Mouse (Mus musculus): ENCODE measurements around the gene Gm11042. TPM values are rescaled to one million over a fixed set of nuclear protein-coding genes. Genes with fewer than 3 reads are reported as not detected.

Gm11042 gene
- polyA plus RNA-seq (2015; fragmentation: Nextera tagmentation; extraction: Ambion mirVana) = not detected in 2 replicates

GRCm38 (mm10) chr12:74316344-74316973 is at the start of gene Gm11042:
Gene Gm11042, minus strand, starts transcription at chr12:74316394.
- Histone ChIP-seq H3K36me3 (ENCODE audit: control insufficient read depth, insufficient read depth) (no peaks in the 10 kb centered on the region), H3K27ac (ENCODE audit: low read length) (peak within 1 kb of the TSS; percentile 78), H3K27me3 (replicated peaks; ENCODE audit: control insufficient read depth, insufficient read depth, low read length) (no peaks in the 10 kb centered on the region), H3K9me3 (ENCODE audit: control insufficient read depth, low read length) (no peaks in the 10 kb centered on the region), H3K4me3 (replicated peaks; ENCODE audit: low read length) (peak within 1 kb of the TSS; percentile 49), H3K9ac (replicated peaks; ENCODE audit: low read depth, low read length) (peak within 1 kb of the TSS; percentile 55), H3K4me1 (replicated peaks; ENCODE audit: control insufficient read depth, insufficient read depth, low read length) (0 out of 2 replicates have a peak, but pooled peaks cover 2% of the 10 kb centered on the region), H3K4me2 (ENCODE audit: low read length) (peak within 1 kb of the TSS; percentile 64)
- WGBS = 27% methylated on average over 15 of the region's 18 CpGs
- ATAC-seq = peak; percentile 75

GRCm38 (mm10) chr12:74364477-74364876 is 48.3 kb upstream of the Gm11042 start:
- H3K9ac ChIP-seq (replicated peaks; ENCODE audit: low read depth, low read length) = no peak overlapping the region
- ATAC-seq = no peak
- H3K36me3 ChIP-seq (ENCODE audit: control insufficient read depth, insufficient read depth) = no peaks in the 10 kb centered on the region
- no peak overlapping the region for H3K27ac ChIP-seq (ENCODE audit: low read length)
- no peaks in the 10 kb centered on the region for H3K27me3 ChIP-seq (replicated peaks; ENCODE audit: control insufficient read depth, insufficient read depth, low read length)
- H3K4me1 ChIP-seq (replicated peaks; ENCODE audit: control insufficient read depth, insufficient read depth, low read length) = no peaks in the 10 kb centered on the region
- H3K9me3 ChIP-seq (ENCODE audit: control insufficient read depth, low read length) = no peaks in the 10 kb centered on the region
- no peak overlapping the region for H3K4me3 ChIP-seq (replicated peaks; ENCODE audit: low read length)
- no peak overlapping the region for H3K4me2 ChIP-seq (ENCODE audit: low read length)
- WGBS = 95% methylated on average over 7 of the region's 7 CpGs

- H3K4me1 ChIP-seq (replicated peaks; ENCODE audit: control insufficient read depth, insufficient read depth, low read length) = no peaks in the 10 kb centered on the region
- no peak for ATAC-seq
- H3K27me3 ChIP-seq (replicated peaks; ENCODE audit: control insufficient read depth, insufficient read depth, low read length) = no peaks in the 10 kb centered on the region
- no peak overlapping the region for H3K4me2 ChIP-seq (ENCODE audit: low read length)
- H3K4me3 ChIP-seq (replicated peaks; ENCODE audit: low read length) = no peak overlapping the region
- no peak overlapping the region for H3K27ac ChIP-seq (ENCODE audit: low read length)
- H3K9me3 ChIP-seq (ENCODE audit: control insufficient read depth, low read length) = no peaks in the 10 kb centered on the region
- 28% methylated on average over 6 of the region's 6 CpGs for WGBS
- H3K36me3 ChIP-seq (ENCODE audit: control insufficient read depth, insufficient read depth) = no peaks in the 10 kb centered on the region
- no peak overlapping the region for H3K9ac ChIP-seq (replicated peaks; ENCODE audit: low read depth, low read length)
These were observed 46.9 kb upstream of the Gm11042 start for GRCm38 (mm10) chr12:74363076-74363475.

- 75% methylated on average over 2 of the region's 2 CpGs for WGBS
- ATAC-seq = no peak
- H3K4me3 ChIP-seq (replicated peaks; ENCODE audit: low read length) = no peak overlapping the region
- no peaks in the 10 kb centered on the region for H3K9me3 ChIP-seq (ENCODE audit: control insufficient read depth, low read length)
- H3K4me1 ChIP-seq (replicated peaks; ENCODE audit: control insufficient read depth, insufficient read depth, low read length) = no peaks in the 10 kb centered on the region
- no peak overlapping the region for H3K9ac ChIP-seq (replicated peaks; ENCODE audit: low read depth, low read length)
- no peaks in the 10 kb centered on the region for H3K27me3 ChIP-seq (replicated peaks; ENCODE audit: control insufficient read depth, insufficient read depth, low read length)
- H3K4me2 ChIP-seq (ENCODE audit: low read length) = no peak overlapping the region
- no peak overlapping the region for H3K27ac ChIP-seq (ENCODE audit: low read length)
- no peaks in the 10 kb centered on the region for H3K36me3 ChIP-seq (ENCODE audit: control insufficient read depth, insufficient read depth)
These were observed 46.3 kb upstream of the Gm11042 start for GRCm38 (mm10) chr12:74362453-74362852.

GRCm38 (mm10) chr12:74359791-74360190 is 43.6 kb upstream of the Gm11042 start:
- ATAC-seq = no peak
- 63% methylated on average over 5 of the region's 5 CpGs for WGBS

GRCm38 (mm10) chr12:74357806-74358205 is 41.6 kb upstream of the Gm11042 start:
- WGBS = 41% methylated on average over 6 of the region's 6 CpGs

More at GRCm38 (mm10) chr12:74359791-74360190, 43.6 kb upstream of the Gm11042 start:
- H3K9ac ChIP-seq (replicated peaks; ENCODE audit: low read depth, low read length) = no peak overlapping the region
- H3K4me1 ChIP-seq (replicated peaks; ENCODE audit: control insufficient read depth, insufficient read depth, low read length) = no peaks in the 10 kb centered on the region
- H3K9me3 ChIP-seq (ENCODE audit: control insufficient read depth, low read length) = no peaks in the 10 kb centered on the region
- H3K36me3 ChIP-seq (ENCODE audit: control insufficient read depth, insufficient read depth) = no peaks in the 10 kb centered on the region
- H3K27me3 ChIP-seq (replicated peaks; ENCODE audit: control insufficient read depth, insufficient read depth, low read length) = no peaks in the 10 kb centered on the region
- no peak overlapping the region for H3K4me2 ChIP-seq (ENCODE audit: low read length)
- no peak overlapping the region for H3K4me3 ChIP-seq (replicated peaks; ENCODE audit: low read length)
- H3K27ac ChIP-seq (ENCODE audit: low read length) = no peak overlapping the region

GRCm38 (mm10) chr12:74342720-74343119 is 26.5 kb upstream of the Gm11042 start:
- Histone ChIP-seq H3K4me3 (replicated peaks; ENCODE audit: low read length) (no peak overlapping the region), H3K4me2 (ENCODE audit: low read length) (no peak overlapping the region), H3K27ac (ENCODE audit: low read length) (no peak overlapping the region), H3K9ac (replicated peaks; ENCODE audit: low read depth, low read length) (no peak overlapping the region), H3K9me3 (ENCODE audit: control insufficient read depth, low read length) (no peaks in the 10 kb centered on the region), H3K27me3 (replicated peaks; ENCODE audit: control insufficient read depth, insufficient read depth, low read length) (no peaks in the 10 kb centered on the region), H3K36me3 (ENCODE audit: control insufficient read depth, insufficient read depth) (no peaks in the 10 kb centered on the region), H3K4me1 (replicated peaks; ENCODE audit: control insufficient read depth, insufficient read depth, low read length) (no peaks in the 10 kb centered on the region)
- WGBS = 89% methylated on average over 3 of the region's 3 CpGs
- no peak for ATAC-seq

More at GRCm38 (mm10) chr12:74357806-74358205, 41.6 kb upstream of the Gm11042 start:
- Histone ChIP-seq H3K4me1 (replicated peaks; ENCODE audit: control insufficient read depth, insufficient read depth, low read length) (no peaks in the 10 kb centered on the region), H3K27me3 (replicated peaks; ENCODE audit: control insufficient read depth, insufficient read depth, low read length) (no peaks in the 10 kb centered on the region), H3K36me3 (ENCODE audit: control insufficient read depth, insufficient read depth) (no peaks in the 10 kb centered on the region), H3K27ac (ENCODE audit: low read length) (no peak overlapping the region), H3K9me3 (ENCODE audit: control insufficient read depth, low read length) (no peaks in the 10 kb centered on the region), H3K4me2 (ENCODE audit: low read length) (no peak overlapping the region), H3K9ac (replicated peaks; ENCODE audit: low read depth, low read length) (no peak overlapping the region), H3K4me3 (replicated peaks; ENCODE audit: low read length) (no peak overlapping the region)
- ATAC-seq = no peak

- Histone ChIP-seq H3K27me3 (replicated peaks; ENCODE audit: control insufficient read depth, insufficient read depth, low read length) (no peaks in the 10 kb centered on the region), H3K27ac (ENCODE audit: low read length) (no peak overlapping the region), H3K9me3 (ENCODE audit: control insufficient read depth, low read length) (no peaks in the 10 kb centered on the region), H3K4me1 (replicated peaks; ENCODE audit: control insufficient read depth, insufficient read depth, low read length) (no peaks in the 10 kb centered on the region), H3K4me3 (replicated peaks; ENCODE audit: low read length) (no peak overlapping the region), H3K36me3 (ENCODE audit: control insufficient read depth, insufficient read depth) (no peaks in the 10 kb centered on the region), H3K9ac (replicated peaks; ENCODE audit: low read depth, low read length) (no peak overlapping the region), H3K4me2 (ENCODE audit: low read length) (no peak overlapping the region)
- no peak for ATAC-seq
- WGBS = 80% methylated on average over 2 of the region's 2 CpGs
These were observed 23.9 kb upstream of the Gm11042 start for GRCm38 (mm10) chr12:74340070-74340469.

- Histone ChIP-seq H3K4me3 (replicated peaks; ENCODE audit: low read length) (no peak overlapping the region), H3K4me2 (ENCODE audit: low read length) (no peak overlapping the region), H3K27me3 (replicated peaks; ENCODE audit: control insufficient read depth, insufficient read depth, low read length) (no peaks in the 10 kb centered on the region), H3K36me3 (ENCODE audit: control insufficient read depth, insufficient read depth) (no peaks in the 10 kb centered on the region), H3K27ac (ENCODE audit: low read length) (no peak overlapping the region), H3K4me1 (replicated peaks; ENCODE audit: control insufficient read depth, insufficient read depth, low read length) (no peaks in the 10 kb centered on the region), H3K9ac (replicated peaks; ENCODE audit: low read depth, low read length) (no peak overlapping the region), H3K9me3 (ENCODE audit: control insufficient read depth, low read length) (no peaks in the 10 kb centered on the region)
- WGBS = 89% methylated on average over 6 of the region's 6 CpGs
- ATAC-seq = no peak
These were observed 17.5 kb upstream of the Gm11042 start for GRCm38 (mm10) chr12:74333706-74334105.

All from forebrain, embryonic 16.5 days (tissue).